Mouse (Mus musculus) midbrain, embryonic 15.5 days (tissue): ENCODE measurements around the gene Maats1. TPM values are rescaled to one million over a fixed set of nuclear protein-coding genes. Genes with fewer than 3 reads are reported as not detected.

Experiments
- ATAC-seq: fragments of 200-750 bp; cut with Nextera tagmentation; replicated peaks from 2 replicates; pipeline ENCODE4 v1.8.0; 2017; ENCODE audit warnings: moderate TSS enrichment
- H3K27ac ChIP-seq: fragments of 300-500 bp; sonication (generic); 2 replicates; pipeline ENCODE4 v1.5.1; 2015; ENCODE audit warnings: mild to moderate bottlenecking, inconsistent platforms
- H3K27me3 ChIP-seq: fragments of 300-500 bp; sonication (generic); replicated peaks from 2 replicates; pipeline ENCODE4 v1.6.1; 2015; ENCODE audit warnings: inconsistent platforms
- H3K36me3 ChIP-seq: fragments of 300-500 bp; sonication (generic); replicated peaks from 2 replicates; pipeline ENCODE4 v1.6.1; 2015; ENCODE audit warnings: inconsistent platforms
- H3K4me1 ChIP-seq: fragments of 300-500 bp; sonication (generic); 2 replicates; pipeline ENCODE4 v1.6.1; 2015; ENCODE audit warnings: inconsistent platforms
- H3K4me2 ChIP-seq: fragments of 300-500 bp; sonication (generic); 2 replicates; pipeline ENCODE4 v1.6.1; 2015; ENCODE audit warnings: inconsistent platforms, mild to moderate bottlenecking, moderate library complexity
- H3K4me3 ChIP-seq: fragments of 300-500 bp; sonication (generic); 2 replicates; pipeline ENCODE4 v1.5.1; 2015; ENCODE audit warnings: mild to moderate bottlenecking, inconsistent platforms
- H3K9ac ChIP-seq: fragments of 300-500 bp; sonication (generic); 2 replicates; pipeline ENCODE4 v1.6.1; 2015; ENCODE audit warnings: mild to moderate bottlenecking, inconsistent platforms
- H3K9me3 ChIP-seq: fragments of 300-500 bp; sonication (generic); 2 replicates; pipeline ENCODE4 v1.6.1; 2016; ENCODE audit warnings: inconsistent platforms
- WGBS: fragments of 180-500 bp; shearing (Covaris S2); methylation state at CpG from one replicate; pipeline ENCODE4 v1.1.7; 2015; ENCODE audit warnings: mixed read lengths; 5-methylcytosine and 5-hydroxymethylcytosine counted together
- polyA plus RNA-seq: library from polyadenylated mRNA; unstranded; fragments of >200 nt; fragmentation: Nextera tagmentation; extraction: Ambion mirVana; gene quantifications from 2 replicates; pipeline ENCODE4 v1.2.1, GENCODE M21; 2015

Maats1 gene
- polyA plus RNA-seq, 1 experiment from 2014 or later: 1.1 TPM

- no peak overlapping the region for H3K4me2 ChIP-seq
- H3K27ac ChIP-seq: no peak overlapping the region
- peaks cover 9% of the 10 kb centered on the region; the same call in 1 of the 2 replicates for H3K4me1 ChIP-seq
- H3K27me3 ChIP-seq: no peaks in the 10 kb centered on the region
- no peaks in the 10 kb centered on the region for H3K9me3 ChIP-seq
- 89% methylated on average over 6 of the region's 6 CpGs for WGBS
- H3K9ac ChIP-seq: no peak overlapping the region
- no peak overlapping the region for H3K4me3 ChIP-seq
- no peak for ATAC-seq
- no peaks in the 10 kb centered on the region for H3K36me3 ChIP-seq
Observed at GRCm38 (mm10) chr16:38377546-38377945, 35.6 kb upstream of the Maats1 start.

- Histone ChIP-seq H3K4me1 (peaks cover 9% of the 10 kb centered on the region; the same call in 1 of the 2 replicates), H3K27me3 (no peaks in the 10 kb centered on the region), H3K9ac (peak overlapping the region; percentile 28; the same call in 1 of the 2 replicates), H3K9me3 (no peaks in the 10 kb centered on the region), H3K36me3 (no peaks in the 10 kb centered on the region), H3K4me2 (peak overlapping the region; percentile 48), H3K27ac (peak overlapping the region; percentile 64), H3K4me3 (peak overlapping the region; percentile 22)
- WGBS: 55% methylated on average over 8 of the region's 8 CpGs
- peak; percentile 58 for ATAC-seq
Observed at GRCm38 (mm10) chr16:38376841-38377249, 34.9 kb upstream of the Maats1 start.

DNA sequence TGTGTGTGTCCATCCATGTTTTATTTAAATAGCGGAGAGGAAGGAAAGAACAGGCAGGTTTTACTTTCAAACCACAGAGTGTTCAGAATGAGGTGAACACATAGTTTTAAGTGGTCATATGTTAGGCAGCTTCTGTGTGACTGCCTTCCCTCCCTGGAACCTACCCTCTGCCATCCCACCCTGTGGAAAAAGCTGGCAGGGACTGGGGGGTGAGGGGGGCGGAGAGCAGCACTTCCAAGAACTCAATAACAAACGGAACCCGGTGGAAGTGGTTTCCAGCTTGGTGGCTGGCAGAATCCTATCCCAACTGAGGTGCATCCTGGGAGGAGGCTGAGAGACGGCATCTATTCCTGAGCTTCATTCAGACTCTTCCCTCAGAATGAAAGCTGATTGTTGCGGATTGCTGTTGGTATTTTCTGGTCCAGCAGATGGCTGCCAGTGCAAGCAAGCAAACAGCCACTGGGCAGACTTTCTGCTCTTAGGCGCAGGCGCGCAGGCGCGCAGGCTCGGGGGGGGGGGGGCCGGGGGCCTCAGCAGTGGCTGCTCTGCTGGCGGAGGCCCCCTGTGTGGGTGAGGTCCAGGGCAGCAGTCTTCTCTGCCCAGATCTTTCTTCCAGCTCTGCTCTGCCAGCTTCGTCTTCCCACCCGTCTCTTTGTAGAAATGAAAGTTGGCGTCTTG, 34.4 kb upstream of the Maats1 start:
- ATAC-seq: peak; percentile 92
- H3K36me3 ChIP-seq: no peaks in the 10 kb centered on the region
- WGBS: 28% methylated on average over 17 of the region's 17 CpGs
- H3K4me2 ChIP-seq: peak overlapping the region; percentile 48
- H3K4me3 ChIP-seq: peak overlapping the region; percentile 22
- H3K9me3 ChIP-seq: no peaks in the 10 kb centered on the region
- H3K4me1 ChIP-seq: peaks cover 9% of the 10 kb centered on the region; the same call in 1 of the 2 replicates
- no peaks in the 10 kb centered on the region for H3K27me3 ChIP-seq
- peak overlapping the region; percentile 28 for H3K9ac ChIP-seq
- H3K27ac ChIP-seq: peak overlapping the region; percentile 64

- no peaks in the 10 kb centered on the region for H3K36me3 ChIP-seq
- H3K9ac ChIP-seq: no peak overlapping the region
- H3K4me1 ChIP-seq: peaks cover 9% of the 10 kb centered on the region; the same call in 1 of the 2 replicates
- H3K9me3 ChIP-seq: no peaks in the 10 kb centered on the region
- WGBS: 87% methylated on average over 7 of the region's 7 CpGs
- no peak overlapping the region for H3K4me3 ChIP-seq
- H3K27me3 ChIP-seq: no peaks in the 10 kb centered on the region
- no peak for ATAC-seq
- H3K4me2 ChIP-seq: no peak overlapping the region
- no peak overlapping the region for H3K27ac ChIP-seq
Observed at GRCm38 (mm10) chr16:38375182-38375581, 33.2 kb upstream of the Maats1 start.

DNA sequence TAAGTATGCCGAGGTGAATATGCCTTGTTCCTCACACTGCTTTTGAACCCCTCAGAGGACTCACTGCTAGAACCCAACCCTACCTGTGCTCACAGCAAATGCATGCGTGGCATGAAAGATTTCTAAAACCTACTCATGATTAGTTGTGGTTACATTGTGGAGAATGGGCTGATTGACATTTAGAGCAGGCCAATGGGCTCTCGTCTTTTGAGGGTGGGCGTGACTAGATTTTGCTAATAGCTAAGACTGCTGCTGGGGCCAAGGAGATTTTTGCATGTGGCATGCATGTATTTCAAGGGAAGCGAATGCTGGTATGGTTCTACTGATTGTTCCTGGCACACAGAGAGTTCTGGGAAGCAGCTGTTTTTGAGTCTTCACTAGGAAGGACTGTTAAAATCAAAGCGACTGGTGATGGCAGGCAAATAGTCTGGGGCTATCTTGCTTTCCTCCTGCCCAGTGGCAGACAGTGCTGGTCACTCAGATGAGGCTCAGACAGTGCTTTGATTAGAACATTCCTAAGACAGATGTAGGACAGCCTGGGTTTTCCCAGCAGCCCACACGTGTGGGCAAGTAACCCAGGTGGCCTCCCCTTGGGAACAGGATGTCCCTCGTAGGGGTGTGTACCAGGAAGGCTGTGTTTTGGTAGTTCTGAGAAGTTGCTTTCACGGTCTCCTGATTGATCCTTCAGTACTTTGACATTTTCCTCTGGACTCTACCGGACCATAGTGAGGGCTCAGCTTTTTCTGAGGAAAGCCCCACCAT, 32.6 kb upstream of the Maats1 start:
- no peak for ATAC-seq
- H3K9me3 ChIP-seq: no peaks in the 10 kb centered on the region
- H3K9ac ChIP-seq: no peak overlapping the region
- H3K27ac ChIP-seq: no peak overlapping the region
- H3K4me3 ChIP-seq: no peak overlapping the region
- no peaks in the 10 kb centered on the region for H3K27me3 ChIP-seq
- H3K4me2 ChIP-seq: peak overlapping the region; percentile 4; the same call in 1 of the 2 replicates
- H3K36me3 ChIP-seq: no peaks in the 10 kb centered on the region
- 84% methylated on average over 10 of the region's 10 CpGs for WGBS
- peaks cover 9% of the 10 kb centered on the region; the same call in 1 of the 2 replicates for H3K4me1 ChIP-seq

DNA sequence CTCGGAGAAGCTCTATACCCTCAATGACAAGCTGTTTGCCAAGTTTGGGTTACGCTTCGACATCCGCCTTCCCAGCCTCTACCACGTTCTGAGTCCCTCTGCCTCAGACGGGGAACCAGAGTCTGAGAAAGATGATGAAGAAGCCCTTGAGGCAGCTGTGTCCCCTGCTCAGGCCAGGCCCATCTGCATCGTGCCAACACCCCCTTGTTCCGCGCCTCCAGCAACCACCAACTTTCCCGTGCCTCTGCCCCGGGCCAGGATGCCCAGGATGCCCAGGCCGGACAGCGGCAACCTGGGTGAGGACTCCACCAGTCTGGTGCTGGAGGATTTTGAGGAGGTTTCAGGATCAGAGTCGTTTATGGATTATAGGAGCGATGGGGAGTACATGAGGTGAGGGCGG, 32.0 kb upstream of the Maats1 start:
- Histone ChIP-seq H3K36me3 (no peaks in the 10 kb centered on the region), H3K27ac (no peak overlapping the region), H3K9ac (no peak overlapping the region), H3K4me3 (no peak overlapping the region), H3K9me3 (no peaks in the 10 kb centered on the region), H3K27me3 (no peaks in the 10 kb centered on the region), H3K4me2 (peak overlapping the region; percentile 4; the same call in 1 of the 2 replicates), H3K4me1 (peaks cover 9% of the 10 kb centered on the region; the same call in 1 of the 2 replicates)
- ATAC-seq: no peak
- 87% methylated on average over 16 of the region's 16 CpGs for WGBS

- no peak overlapping the region for H3K27ac ChIP-seq
- no peaks in the 10 kb centered on the region for H3K36me3 ChIP-seq
- H3K9ac ChIP-seq: no peak overlapping the region
- peaks cover 9% of the 10 kb centered on the region; the same call in 1 of the 2 replicates for H3K4me1 ChIP-seq
- no peaks in the 10 kb centered on the region for H3K27me3 ChIP-seq
- ATAC-seq: no peak
- H3K9me3 ChIP-seq: no peaks in the 10 kb centered on the region
- no peak overlapping the region for H3K4me3 ChIP-seq
- WGBS: 84% methylated on average over 10 of the region's 10 CpGs
- H3K4me2 ChIP-seq: no peak overlapping the region
Observed at GRCm38 (mm10) chr16:38373439-38373838, 31.5 kb upstream of the Maats1 start.

DNA sequence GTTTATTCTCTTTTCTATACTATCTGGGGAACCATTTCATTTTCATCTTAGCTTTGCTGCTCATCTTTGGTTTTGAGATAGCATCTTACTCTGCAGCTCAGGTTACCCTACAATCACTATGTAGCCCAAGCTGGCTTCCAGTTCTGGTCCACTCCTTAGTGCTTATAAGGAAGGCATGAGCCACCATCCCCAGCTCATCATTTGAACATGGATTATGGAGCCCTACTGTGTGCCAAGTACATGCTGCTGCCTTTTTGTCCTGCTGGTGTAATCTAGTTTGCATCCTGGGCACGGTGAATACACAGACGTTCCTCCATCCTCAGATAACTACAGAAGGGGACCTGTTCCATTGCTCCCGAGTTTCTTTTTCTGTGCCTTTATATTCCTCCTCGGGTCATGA, 30.9 kb upstream of the Maats1 start:
- Histone ChIP-seq H3K4me3 (no peak overlapping the region), H3K36me3 (no peaks in the 10 kb centered on the region), H3K9me3 (no peaks in the 10 kb centered on the region), H3K9ac (no peak overlapping the region), H3K4me1 (peaks cover 9% of the 10 kb centered on the region; the same call in 1 of the 2 replicates), H3K27me3 (no peaks in the 10 kb centered on the region), H3K27ac (no peak overlapping the region), H3K4me2 (no peak overlapping the region)
- 92% methylated on average over 4 of the region's 4 CpGs for WGBS
- no peak for ATAC-seq

- Histone ChIP-seq H3K4me1 (peaks cover 9% of the 10 kb centered on the region; the same call in 1 of the 2 replicates), H3K36me3 (no peaks in the 10 kb centered on the region), H3K27me3 (no peaks in the 10 kb centered on the region), H3K27ac (no peak overlapping the region), H3K4me3 (no peak overlapping the region), H3K9me3 (no peaks in the 10 kb centered on the region), H3K4me2 (no peak overlapping the region), H3K9ac (no peak overlapping the region)
- ATAC-seq: no peak
- WGBS: 85% methylated on average over 15 of the region's 15 CpGs
Observed at GRCm38 (mm10) chr16:38371705-38372296, 29.9 kb upstream of the Maats1 start.

DNA sequence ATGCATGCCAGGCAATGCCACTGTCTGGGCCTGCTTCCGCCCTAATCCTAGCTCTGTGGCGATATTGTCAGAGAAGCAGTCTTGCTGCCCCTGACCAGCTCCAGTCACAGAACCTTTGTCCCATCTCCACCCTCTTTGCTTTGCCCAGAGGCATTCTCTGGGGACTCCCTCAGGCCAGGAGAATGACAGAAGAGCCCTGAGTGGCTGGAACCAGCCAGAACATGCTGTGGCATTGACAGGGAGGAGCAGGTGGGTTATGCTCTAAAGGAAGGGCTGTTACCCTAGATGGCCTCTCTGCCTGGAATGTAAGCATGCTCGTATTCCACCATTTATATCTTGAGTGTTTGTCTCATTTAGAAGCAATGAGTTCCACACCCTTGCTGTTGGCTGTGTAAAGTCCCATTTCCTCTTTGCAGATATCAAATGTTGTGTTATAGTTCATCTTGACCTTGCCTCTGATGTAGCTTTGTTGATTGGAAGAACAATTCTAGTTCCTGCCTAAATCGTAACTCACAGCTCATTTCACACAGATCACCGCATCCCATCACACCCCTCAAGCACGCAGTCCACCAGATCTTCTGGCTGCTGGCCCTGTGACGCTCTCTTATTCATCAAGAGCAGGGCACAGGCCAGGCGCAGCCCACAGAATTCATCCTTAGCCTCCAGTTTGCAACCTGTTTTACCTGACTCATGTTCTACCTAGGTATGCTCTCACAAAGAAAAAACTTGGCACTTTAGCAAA, 28.9 kb upstream of the Maats1 start:
- Histone ChIP-seq H3K9me3 (no peaks in the 10 kb centered on the region), H3K27ac (no peak overlapping the region), H3K9ac (no peak overlapping the region), H3K4me1 (peaks cover under 1% of the 10 kb centered on the region; the same call in 1 of the 2 replicates), H3K4me2 (no peak overlapping the region), H3K27me3 (no peaks in the 10 kb centered on the region), H3K36me3 (no peaks in the 10 kb centered on the region), H3K4me3 (no peak overlapping the region)
- WGBS: 84% methylated on average over 8 of the region's 8 CpGs
- no peak for ATAC-seq

DNA sequence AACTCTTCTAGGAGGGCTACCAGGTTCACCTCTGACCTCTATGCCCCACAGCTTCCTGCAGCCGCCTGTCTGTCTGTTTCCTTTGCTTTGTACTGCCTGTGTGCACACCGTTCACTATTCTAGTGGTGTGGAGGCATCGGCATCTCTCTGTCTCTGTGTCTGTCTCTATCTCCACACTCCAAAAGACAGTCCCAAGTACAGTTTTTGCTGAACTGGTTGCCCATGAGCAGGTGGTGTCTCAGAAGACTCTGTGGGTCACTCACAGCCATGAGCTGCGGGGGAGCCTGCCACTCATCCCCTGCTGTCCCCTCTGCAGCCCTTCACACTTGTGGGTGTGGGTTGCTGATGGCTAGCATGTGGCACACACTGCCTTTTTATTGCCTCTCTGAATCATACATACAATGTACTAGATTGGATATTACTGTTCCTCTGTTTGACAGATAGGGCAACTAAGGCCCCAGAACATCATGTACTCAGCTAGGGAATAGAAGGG, 28.1 kb upstream of the Maats1 start:
- WGBS: 84% methylated on average over 4 of the region's 4 CpGs
- Histone ChIP-seq H3K36me3 (no peaks in the 10 kb centered on the region), H3K9ac (no peak overlapping the region), H3K4me2 (no peak overlapping the region), H3K9me3 (no peaks in the 10 kb centered on the region), H3K27me3 (no peaks in the 10 kb centered on the region), H3K4me3 (no peak overlapping the region), H3K27ac (no peak overlapping the region), H3K4me1 (no peaks in the 10 kb centered on the region)
- no peak for ATAC-seq
